Mouse (Mus musculus): ENCODE results near the gene Drd3.

DNA sequence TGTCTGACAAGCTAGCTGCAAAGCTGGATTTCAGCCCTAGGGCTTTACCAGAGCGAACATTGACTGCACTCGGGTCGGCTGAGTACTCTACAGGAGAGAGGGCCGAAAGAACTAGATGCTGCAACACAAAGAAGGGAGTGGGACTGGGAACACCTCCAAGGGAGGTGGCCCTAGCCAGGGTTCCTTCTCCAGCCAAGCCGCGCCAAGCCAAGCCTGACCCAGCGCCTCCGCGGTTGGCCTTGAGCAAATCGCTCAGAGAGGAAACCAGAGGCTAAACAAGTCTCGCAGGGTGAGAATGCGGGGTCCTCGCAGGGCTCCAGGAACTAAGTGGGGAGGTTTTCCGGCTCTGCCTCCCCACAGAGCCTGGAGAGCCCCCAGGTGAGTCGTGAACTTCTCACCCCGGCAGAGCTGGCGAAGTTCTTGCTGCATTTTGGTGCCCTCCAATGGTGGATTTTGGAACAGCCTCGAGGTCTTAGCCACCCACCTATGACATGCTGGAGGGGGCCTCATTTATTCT lies 48.0 kb downstream of the Drd3 start:
- no peak for TF ChIP-seq POLR2A (IDR thresholded peaks at IDR 0.05; ENCODE audit: insufficient read depth, low read length)
- TF ChIP-seq CTCF (IDR thresholded peaks at IDR 0.05; ENCODE audit: low read depth, low read length): peak; percentile 77
